Mouse (Mus musculus): ENCODE measurements around the gene Siae. TPM values are rescaled to one million over a fixed set of nuclear protein-coding genes. Genes with fewer than 3 reads are reported as not detected.
A peak's percentile ranks its signal among the peaks of the same experiment; 100 is the strongest.

Siae gene
- polyA plus RNA-seq, 1 experiment, result 8.0 TPM

DNA sequence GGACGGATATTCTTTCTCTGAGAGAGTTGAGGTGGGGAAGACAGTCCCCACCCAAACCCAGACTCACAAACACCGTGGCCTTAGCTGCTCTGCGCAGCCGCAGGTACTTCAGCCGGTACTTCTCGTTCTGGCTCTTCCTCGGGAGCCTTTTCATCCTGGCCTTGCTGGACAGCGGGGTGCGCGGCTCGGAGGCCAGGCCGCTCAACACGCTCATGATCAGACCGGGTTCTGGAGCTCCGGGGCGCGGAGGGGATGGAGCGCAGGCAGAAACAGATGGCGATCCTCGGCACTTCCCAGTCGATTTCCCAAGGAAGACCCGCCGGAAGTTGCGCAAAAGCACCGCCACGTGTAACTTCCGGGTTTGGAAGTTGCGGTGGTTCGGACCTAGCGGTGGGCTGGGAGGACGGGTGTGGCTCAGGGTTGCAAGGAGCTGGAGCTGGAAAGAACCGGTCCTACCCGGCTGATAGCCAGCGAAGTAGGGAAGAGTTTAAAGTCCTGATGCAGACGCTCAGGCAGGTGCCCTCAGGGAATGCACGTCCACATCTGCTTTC, 101.5 kb downstream of the Siae start, which contains the start of gene Tbrg1:
Tbrg1 (minus strand) TSS at position 382 of the 551 bp plus-strand sequence.
- TF ChIP-seq POLR2A (IDR thresholded peaks at IDR 0.05; ENCODE audit: low read depth, low read length), result peak; percentile 78
- no peak for TF ChIP-seq CTCF (IDR thresholded peaks at IDR 0.05; ENCODE audit: extremely low read depth, insufficient read length, insufficient replicate concordance, low read depth, low read length)
- no peaks in the 10 kb centered on the region for H3K27me3 ChIP-seq (ENCODE audit: control insufficient read depth, insufficient read depth, low read length)
- WGBS, result under 1% methylated on average over 36 of the region's 36 CpGs
- peaks cover 24% of the 10 kb centered on the region for H3K36me3 ChIP-seq (ENCODE audit: control insufficient read depth, insufficient read depth, low read length)
- peak within 1 kb of the TSS; percentile 93 for H3K4me3 ChIP-seq (ENCODE audit: low read depth, low read length)
- peak within 1 kb of the TSS; percentile 97 for H3K27ac ChIP-seq (ENCODE audit: insufficient read depth, low read depth, low read length)
- no peaks in the 10 kb centered on the region for H3K4me1 ChIP-seq (ENCODE audit: control insufficient read depth, insufficient read depth, insufficient read length, low read length)

- no peaks in the 10 kb centered on the region for H3K4me1 ChIP-seq (ENCODE audit: control insufficient read depth, insufficient read depth, insufficient read length, low read length)
- TF ChIP-seq POLR2A (IDR thresholded peaks at IDR 0.05; ENCODE audit: low read depth, low read length), result no peak
- no peak for TF ChIP-seq CTCF (IDR thresholded peaks at IDR 0.05; ENCODE audit: extremely low read depth, insufficient read length, insufficient replicate concordance, low read depth, low read length)
- H3K27ac ChIP-seq (ENCODE audit: insufficient read depth, low read depth, low read length), result no peak overlapping the region
- H3K4me3 ChIP-seq (ENCODE audit: low read depth, low read length), result no peak overlapping the region
- H3K27me3 ChIP-seq (ENCODE audit: control insufficient read depth, insufficient read depth, low read length), result no peaks in the 10 kb centered on the region
- WGBS, result 85% methylated on average over 6 of the region's 6 CpGs
- H3K36me3 ChIP-seq (ENCODE audit: control insufficient read depth, insufficient read depth, low read length), result peaks cover 2% of the 10 kb centered on the region; the same call in 1 of the 2 replicates
Observed at GRCm38 (mm10) chr9:37659413-37659812, 103.9 kb downstream of the Siae start.

DNA sequence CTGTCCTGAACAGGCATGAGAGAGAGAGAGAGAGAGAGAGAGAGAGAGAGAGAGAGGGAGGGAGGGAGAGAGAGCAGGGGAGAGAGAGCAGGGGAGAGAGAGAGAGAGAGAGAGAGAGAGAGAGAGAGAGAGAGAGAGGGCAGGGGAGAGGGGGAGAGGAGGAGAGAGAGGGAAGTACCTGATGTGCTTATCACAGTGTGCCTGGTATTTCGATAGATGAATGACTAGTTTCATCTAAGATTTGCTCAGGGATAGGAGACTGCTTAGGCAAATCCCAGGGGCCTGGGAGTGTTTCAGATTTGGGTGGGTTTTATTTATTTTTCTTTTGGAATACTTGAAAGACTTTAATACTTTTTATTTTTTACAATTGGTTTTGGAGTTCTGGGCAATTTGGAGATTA, 107.7 kb downstream of the Siae start:
- Histone ChIP-seq H3K36me3 (ENCODE audit: control insufficient read depth, insufficient read depth, low read length) (no peaks in the 10 kb centered on the region), H3K27me3 (ENCODE audit: control insufficient read depth, insufficient read depth, low read length) (no peaks in the 10 kb centered on the region), H3K4me3 (ENCODE audit: low read depth, low read length) (no peak overlapping the region), H3K27ac (ENCODE audit: insufficient read depth, low read depth, low read length) (no peak overlapping the region), H3K4me1 (ENCODE audit: control insufficient read depth, insufficient read depth, insufficient read length, low read length) (no peaks in the 10 kb centered on the region)
- whole genome bisulfite sequencing, result 29% methylated on average over 1 of the region's 1 CpGs
- TF ChIP-seq CTCF (IDR thresholded peaks at IDR 0.05; ENCODE audit: extremely low read depth, insufficient read length, insufficient replicate concordance, low read depth, low read length) (no peak), POLR2A (IDR thresholded peaks at IDR 0.05; ENCODE audit: low read depth, low read length) (no peak)

DNA sequence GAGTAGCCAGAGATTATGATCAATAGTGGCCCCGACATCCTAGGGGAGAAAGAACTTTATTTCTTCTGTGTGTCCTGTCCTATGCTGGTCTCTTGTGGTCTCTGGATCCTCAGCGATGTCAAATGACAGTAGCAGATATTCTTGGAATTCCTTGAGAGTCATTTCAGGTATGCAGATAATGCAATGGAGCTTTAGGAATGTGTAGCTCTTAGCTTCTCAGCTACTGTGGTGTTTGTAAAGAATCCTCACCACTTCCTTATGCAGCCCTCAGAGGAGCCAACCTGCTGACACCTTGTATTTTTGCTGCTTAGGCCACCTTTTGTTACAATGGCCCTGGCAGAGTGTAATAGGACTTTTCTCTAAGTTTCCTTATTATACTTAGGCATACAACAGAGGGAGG, 109.1 kb downstream of the Siae start:
- H3K27ac ChIP-seq (ENCODE audit: insufficient read depth, low read depth, low read length), result no peak overlapping the region
- no peaks in the 10 kb centered on the region for H3K27me3 ChIP-seq (ENCODE audit: control insufficient read depth, insufficient read depth, low read length)
- H3K4me3 ChIP-seq (ENCODE audit: low read depth, low read length), result no peak overlapping the region
- H3K4me1 ChIP-seq (ENCODE audit: control insufficient read depth, insufficient read depth, insufficient read length, low read length), result no peaks in the 10 kb centered on the region
- TF ChIP-seq CTCF (IDR thresholded peaks at IDR 0.05; ENCODE audit: extremely low read depth, insufficient read length, insufficient replicate concordance, low read depth, low read length), result no peak
- no peak for TF ChIP-seq POLR2A (IDR thresholded peaks at IDR 0.05; ENCODE audit: low read depth, low read length)
- no peaks in the 10 kb centered on the region for H3K36me3 ChIP-seq (ENCODE audit: control insufficient read depth, insufficient read depth, low read length)
- 51% methylated on average over 2 of the region's 2 CpGs for WGBS

- Histone ChIP-seq H3K4me1 (ENCODE audit: control insufficient read depth, insufficient read depth, insufficient read length, low read length) (no peaks in the 10 kb centered on the region), H3K4me3 (ENCODE audit: low read depth, low read length) (no peak overlapping the region), H3K27me3 (ENCODE audit: control insufficient read depth, insufficient read depth, low read length) (no peaks in the 10 kb centered on the region), H3K27ac (ENCODE audit: insufficient read depth, low read depth, low read length) (no peak overlapping the region), H3K36me3 (ENCODE audit: control insufficient read depth, insufficient read depth, low read length) (no peaks in the 10 kb centered on the region)
- TF ChIP-seq POLR2A (IDR thresholded peaks at IDR 0.05; ENCODE audit: low read depth, low read length), result no peak
- TF ChIP-seq CTCF (IDR thresholded peaks at IDR 0.05; ENCODE audit: extremely low read depth, insufficient read length, insufficient replicate concordance, low read depth, low read length), result no peak
- 56% methylated on average over 7 of the region's 7 CpGs for WGBS
Observed at GRCm38 (mm10) chr9:37666045-37666444, 110.5 kb downstream of the Siae start.

DNA sequence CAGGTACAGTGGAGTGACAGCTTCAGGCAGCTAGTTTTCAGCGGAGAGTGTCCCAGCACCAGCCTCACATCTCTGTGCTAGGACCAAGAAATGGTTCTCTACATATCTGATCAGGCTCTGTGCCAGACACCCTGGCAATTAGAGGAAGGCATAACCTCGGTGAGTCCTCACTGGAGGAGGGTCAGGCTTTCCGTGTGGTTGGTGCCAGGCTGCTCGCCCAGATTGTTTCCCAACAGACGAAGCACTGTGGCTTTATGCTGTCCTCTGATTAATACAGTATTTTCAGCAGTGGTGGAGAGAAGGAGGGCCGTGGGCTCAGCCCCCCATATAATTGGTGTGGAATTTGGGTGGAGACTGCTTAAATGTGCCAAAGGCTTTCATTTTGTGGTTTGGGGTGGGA, 113.6 kb downstream of the Siae start, which contains the start of gene Panx3:
Panx3 (minus strand) TSS at position 121 of the 400 bp plus-strand sequence.
- Histone ChIP-seq H3K27ac (ENCODE audit: insufficient read depth, low read depth, low read length) (no peak within 1 kb of the TSS), H3K4me1 (ENCODE audit: control insufficient read depth, insufficient read depth, insufficient read length, low read length) (no peaks in the 10 kb centered on the region), H3K27me3 (ENCODE audit: control insufficient read depth, insufficient read depth, low read length) (no peaks in the 10 kb centered on the region), H3K4me3 (ENCODE audit: low read depth, low read length) (no peak within 1 kb of the TSS), H3K36me3 (ENCODE audit: control insufficient read depth, insufficient read depth, low read length) (no peaks in the 10 kb centered on the region)
- TF ChIP-seq CTCF (IDR thresholded peaks at IDR 0.05; ENCODE audit: extremely low read depth, insufficient read length, insufficient replicate concordance, low read depth, low read length) (no peak), POLR2A (IDR thresholded peaks at IDR 0.05; ENCODE audit: low read depth, low read length) (no peak)
- WGBS, result 51% methylated on average over 6 of the region's 6 CpGs

DNA sequence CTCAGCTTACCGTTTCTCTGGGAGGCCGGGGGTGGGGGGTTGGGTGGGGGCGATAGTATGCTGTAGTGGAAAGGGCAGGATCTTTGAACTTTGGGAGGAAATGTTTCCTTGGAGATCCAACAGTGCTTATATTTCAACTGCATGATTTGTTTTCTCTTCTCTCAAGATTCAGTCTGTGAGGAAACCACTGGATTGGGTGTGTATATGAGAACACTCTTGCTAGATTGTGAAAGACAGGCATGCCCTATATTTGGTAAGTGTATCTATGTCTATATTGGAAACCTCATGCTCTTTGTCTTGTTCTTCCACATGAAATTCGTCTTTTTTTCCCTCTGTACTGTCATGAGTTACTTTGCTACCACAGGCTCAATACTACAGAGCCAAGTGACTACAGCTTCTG, 114.2 kb downstream of the Siae start:
- no peaks in the 10 kb centered on the region for H3K27me3 ChIP-seq (ENCODE audit: control insufficient read depth, insufficient read depth, low read length)
- H3K27ac ChIP-seq (ENCODE audit: insufficient read depth, low read depth, low read length), result no peak overlapping the region
- no peak overlapping the region for H3K4me3 ChIP-seq (ENCODE audit: low read depth, low read length)
- TF ChIP-seq POLR2A (IDR thresholded peaks at IDR 0.05; ENCODE audit: low read depth, low read length) (no peak), CTCF (IDR thresholded peaks at IDR 0.05; ENCODE audit: extremely low read depth, insufficient read length, insufficient replicate concordance, low read depth, low read length) (no peak)
- WGBS, result 50% methylated on average over 4 of the region's 4 CpGs
- H3K4me1 ChIP-seq (ENCODE audit: control insufficient read depth, insufficient read depth, insufficient read length, low read length), result no peaks in the 10 kb centered on the region
- no peaks in the 10 kb centered on the region for H3K36me3 ChIP-seq (ENCODE audit: control insufficient read depth, insufficient read depth, low read length)
